Mouse (Mus musculus): ENCODE data around the gene Ppip5k2.

GRCm38 (mm10) chr1:97718440-97718839, 51.8 kb downstream of the Ppip5k2 start:
- no peak for TF ChIP-seq ZC3H11A (IDR thresholded peaks at IDR 0.05; ENCODE audit: borderline replicate concordance, low read depth, low read length)
- TF ChIP-seq HCFC1 (IDR thresholded peaks at IDR 0.05; ENCODE audit: borderline replicate concordance, insufficient read depth, low read length), result no peak
- no peak for TF ChIP-seq MAFK (IDR thresholded peaks at IDR 0.05; ENCODE audit: insufficient read depth, low read depth, low read length)
